Mouse (Mus musculus) C2C12 (cell line): ENCODE measurements around the gene Ak8.

Experiments
- CEBPB ChIP-seq: IDR thresholded peaks from one replicate; pipeline ENCODE4 v1.6.1; 2011; ENCODE audit warnings: low read depth, mild to moderate bottlenecking, control low read depth, moderate library complexity
- CTCF ChIP-seq: IDR thresholded peaks from one replicate; pipeline ENCODE4 v1.5.1; 2011; ENCODE audit not compliant: control insufficient read depth, insufficient read depth, insufficient read length
- FOSL1 ChIP-seq: IDR thresholded peaks from one replicate; pipeline ENCODE4 v1.8.0; 2011; ENCODE audit warnings: mild to moderate bottlenecking, low read length; ENCODE audit not compliant: poor library complexity, insufficient read depth, severe bottlenecking
- MAX ChIP-seq: IDR thresholded peaks from one replicate; pipeline ENCODE4 v1.6.1; 2011; ENCODE audit warnings: mild to moderate bottlenecking, control low read depth
- MYOD1 ChIP-seq: IDR thresholded peaks from one replicate; pipeline ENCODE4 v1.6.1; 2011; ENCODE audit warnings: low read depth; ENCODE audit not compliant: control insufficient read depth, insufficient read length
- MYOG ChIP-seq: IDR thresholded peaks from one replicate; pipeline ENCODE4 v1.6.1; 2011; ENCODE audit not compliant: control insufficient read depth, insufficient read length; ENCODE audit errors: extremely low read depth
- USF1 ChIP-seq: IDR thresholded peaks from one replicate; pipeline ENCODE4 v1.6.1; 2011; ENCODE audit warnings: low read depth, mild to moderate bottlenecking, control low read depth, moderate library complexity

DNA sequence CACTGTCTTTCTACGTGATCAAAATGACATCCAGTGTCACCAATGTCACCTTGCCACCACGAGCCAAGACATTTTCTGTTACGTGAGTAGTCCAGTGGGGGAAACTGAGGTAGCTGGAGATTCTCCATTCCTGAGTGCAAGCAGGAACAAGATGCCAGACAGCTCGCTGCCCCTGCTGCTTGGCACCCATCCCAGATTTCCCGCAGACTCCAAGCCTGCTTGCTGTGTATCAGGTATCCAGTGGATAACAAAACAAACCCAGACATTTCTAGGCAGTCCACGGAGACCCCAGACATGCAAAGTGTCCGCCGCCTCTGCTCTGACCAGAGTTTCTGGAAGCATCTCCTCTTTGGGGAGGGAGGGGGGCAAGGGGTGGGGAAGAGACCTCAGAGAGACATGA is 52.4 kb downstream of the Ak8 start:
- TF ChIP-seq CTCF (no peak), MYOG (no peak), CEBPB (no peak), MYOD1 (no peak), MAX (no peak), USF1 (no peak), FOSL1 (no peak)
